Mouse (Mus musculus): ENCODE results near the gene Brd3. TPM values are rescaled to one million over a fixed set of nuclear protein-coding genes. Genes with fewer than 3 reads are reported as not detected.

The Brd3 gene
- polyA plus RNA-seq, 1 experiment from 2014 or later = 122 TPM

- H3K36me3 ChIP-seq (ENCODE audit: control insufficient read depth, insufficient read depth, low read length) = no peaks in the 10 kb centered on the region
- H3K9ac ChIP-seq (ENCODE audit: low read length) = no peak overlapping the region
- no peak overlapping the region for H3K4me3 ChIP-seq (ENCODE audit: low read depth, low read length)
- DNase-seq (ENCODE audit: low spot score) (no peak), ATAC-seq (replicated peaks; ENCODE audit: low FRiP score, low TSS enrichment, low read depth) (no peak)
- no peak overlapping the region for H3K4me2 ChIP-seq (ENCODE audit: low read length)
- no peaks in the 10 kb centered on the region for H3K27me3 ChIP-seq (replicated peaks; ENCODE audit: control insufficient read depth, insufficient read depth, low read length)
- H3K9me3 ChIP-seq (ENCODE audit: control insufficient read depth, low read length) = no peaks in the 10 kb centered on the region
- H3K27ac ChIP-seq (ENCODE audit: low read depth) = no peak overlapping the region
- peaks cover 6% of the 10 kb centered on the region for H3K4me1 ChIP-seq (replicated peaks; ENCODE audit: control insufficient read depth, insufficient read depth, low read length)
- WGBS = 14% methylated on average over 11 of the region's 11 CpGs
These were observed 69.2 kb downstream of the Brd3 start for GRCm38 (mm10) chr2:27438281-27438680.

- H3K27ac ChIP-seq (ENCODE audit: low read depth) = no peak overlapping the region
- ATAC-seq (replicated peaks; ENCODE audit: low FRiP score, low TSS enrichment, low read depth) (no peak), DNase-seq (ENCODE audit: low spot score) (no peak)
- H3K36me3 ChIP-seq (ENCODE audit: control insufficient read depth, insufficient read depth, low read length) = no peaks in the 10 kb centered on the region
- no peak overlapping the region for H3K4me2 ChIP-seq (ENCODE audit: low read length)
- H3K9ac ChIP-seq (ENCODE audit: low read length) = no peak overlapping the region
- 40% methylated on average over 1 of the region's 1 CpGs for WGBS
- H3K4me3 ChIP-seq (ENCODE audit: low read depth, low read length) = no peak overlapping the region
- H3K9me3 ChIP-seq (ENCODE audit: control insufficient read depth, low read length) = no peaks in the 10 kb centered on the region
- H3K27me3 ChIP-seq (replicated peaks; ENCODE audit: control insufficient read depth, insufficient read depth, low read length) = no peaks in the 10 kb centered on the region
- H3K4me1 ChIP-seq (replicated peaks; ENCODE audit: control insufficient read depth, insufficient read depth, low read length) = peaks cover 2% of the 10 kb centered on the region; the same call in 1 of the 2 replicates
These were observed 69.6 kb downstream of the Brd3 start for GRCm38 (mm10) chr2:27437876-27438275.

GRCm38 (mm10) chr2:27432599-27432998, 74.9 kb downstream of the Brd3 start:
- no peaks in the 10 kb centered on the region for H3K27me3 ChIP-seq (replicated peaks; ENCODE audit: control insufficient read depth, insufficient read depth, low read length)
- DNase-seq (ENCODE audit: low spot score) (no peak), ATAC-seq (replicated peaks; ENCODE audit: low FRiP score, low TSS enrichment, low read depth) (no peak)
- peaks cover 3% of the 10 kb centered on the region for H3K4me1 ChIP-seq (replicated peaks; ENCODE audit: control insufficient read depth, insufficient read depth, low read length)
- H3K4me2 ChIP-seq (ENCODE audit: low read length) = no peak overlapping the region
- H3K9ac ChIP-seq (ENCODE audit: low read length) = no peak overlapping the region
- no peaks in the 10 kb centered on the region for H3K9me3 ChIP-seq (ENCODE audit: control insufficient read depth, low read length)
- no peaks in the 10 kb centered on the region for H3K36me3 ChIP-seq (ENCODE audit: control insufficient read depth, insufficient read depth, low read length)
- no peak overlapping the region for H3K4me3 ChIP-seq (ENCODE audit: low read depth, low read length)
- no peak overlapping the region for H3K27ac ChIP-seq (ENCODE audit: low read depth)
- WGBS = 67% methylated on average over 2 of the region's 2 CpGs

GRCm38 (mm10) chr2:27430621-27431020, 76.8 kb downstream of the Brd3 start:
- Histone ChIP-seq H3K27ac (ENCODE audit: low read depth) (no peak overlapping the region), H3K9me3 (ENCODE audit: control insufficient read depth, low read length) (no peaks in the 10 kb centered on the region), H3K36me3 (ENCODE audit: control insufficient read depth, insufficient read depth, low read length) (no peaks in the 10 kb centered on the region), H3K4me3 (ENCODE audit: low read depth, low read length) (no peak overlapping the region), H3K4me1 (replicated peaks; ENCODE audit: control insufficient read depth, insufficient read depth, low read length) (peaks cover 9% of the 10 kb centered on the region), H3K4me2 (ENCODE audit: low read length) (no peak overlapping the region), H3K9ac (ENCODE audit: low read length) (no peak overlapping the region), H3K27me3 (replicated peaks; ENCODE audit: control insufficient read depth, insufficient read depth, low read length) (no peaks in the 10 kb centered on the region)
- ATAC-seq (replicated peaks; ENCODE audit: low FRiP score, low TSS enrichment, low read depth) = no peak
- 90% methylated on average over 7 of the region's 7 CpGs for WGBS
- DNase-seq (ENCODE audit: low spot score) = no peak

GRCm38 (mm10) chr2:27428071-27428470, 79.4 kb downstream of the Brd3 start:
- H3K27ac ChIP-seq (ENCODE audit: low read depth) = no peak overlapping the region
- no peak overlapping the region for H3K4me2 ChIP-seq (ENCODE audit: low read length)
- ATAC-seq (replicated peaks; ENCODE audit: low FRiP score, low TSS enrichment, low read depth) = no peak; the same call in 1 of the 2 replicates

GRCm38 (mm10) chr2:27426855-27427457, 80.5 kb downstream of the Brd3 start, which contains the start of gene Vav2:
Gene Vav2 (minus strand): TSS chr2:27427033.
- peak within 1 kb of the TSS; percentile 74 for H3K27ac ChIP-seq (ENCODE audit: low read depth)
- H3K9me3 ChIP-seq (ENCODE audit: control insufficient read depth, low read length) = no peaks in the 10 kb centered on the region
- H3K4me3 ChIP-seq (ENCODE audit: low read depth, low read length) = peak within 1 kb of the TSS; percentile 89
- H3K36me3 ChIP-seq (ENCODE audit: control insufficient read depth, insufficient read depth, low read length) = no peaks in the 10 kb centered on the region
- peaks cover 30% of the 10 kb centered on the region for H3K4me1 ChIP-seq (replicated peaks; ENCODE audit: control insufficient read depth, insufficient read depth, low read length)
- WGBS = under 1% methylated on average over 49 of the region's 58 CpGs
- H3K4me2 ChIP-seq (ENCODE audit: low read length) = peak within 1 kb of the TSS; percentile 97
- peak within 1 kb of the TSS; percentile 78 for H3K9ac ChIP-seq (ENCODE audit: low read length)
- ATAC-seq (replicated peaks; ENCODE audit: low FRiP score, low TSS enrichment, low read depth) = peak; percentile 91
- no peaks in the 10 kb centered on the region for H3K27me3 ChIP-seq (replicated peaks; ENCODE audit: control insufficient read depth, insufficient read depth, low read length)
- DNase-seq (ENCODE audit: low spot score) = peak; percentile 95

More at GRCm38 (mm10) chr2:27428071-27428470, 79.4 kb downstream of the Brd3 start:
- no peak overlapping the region for H3K4me3 ChIP-seq (ENCODE audit: low read depth, low read length)
- no peaks in the 10 kb centered on the region for H3K27me3 ChIP-seq (replicated peaks; ENCODE audit: control insufficient read depth, insufficient read depth, low read length)
- peak; percentile 92 for DNase-seq (ENCODE audit: low spot score)
- H3K9ac ChIP-seq (ENCODE audit: low read length) = no peak overlapping the region
- under 1% methylated on average over 4 of the region's 4 CpGs for WGBS
- no peaks in the 10 kb centered on the region for H3K36me3 ChIP-seq (ENCODE audit: control insufficient read depth, insufficient read depth, low read length)
- peaks cover 24% of the 10 kb centered on the region for H3K4me1 ChIP-seq (replicated peaks; ENCODE audit: control insufficient read depth, insufficient read depth, low read length)
- H3K9me3 ChIP-seq (ENCODE audit: control insufficient read depth, low read length) = no peaks in the 10 kb centered on the region

GRCm38 (mm10) chr2:27426406-27426854, 81.0 kb downstream of the Brd3 start:
- Histone ChIP-seq H3K9ac (ENCODE audit: low read length) (peak overlapping the region; percentile 78), H3K9me3 (ENCODE audit: control insufficient read depth, low read length) (no peaks in the 10 kb centered on the region), H3K4me3 (ENCODE audit: low read depth, low read length) (peak overlapping the region; percentile 89), H3K27me3 (replicated peaks; ENCODE audit: control insufficient read depth, insufficient read depth, low read length) (no peaks in the 10 kb centered on the region), H3K4me1 (replicated peaks; ENCODE audit: control insufficient read depth, insufficient read depth, low read length) (peaks cover 30% of the 10 kb centered on the region), H3K27ac (ENCODE audit: low read depth) (peak overlapping the region; percentile 74), H3K36me3 (ENCODE audit: control insufficient read depth, insufficient read depth, low read length) (no peaks in the 10 kb centered on the region), H3K4me2 (ENCODE audit: low read length) (peak overlapping the region; percentile 97)
- WGBS = under 1% methylated on average over 35 of the region's 64 CpGs
- DNase-seq (ENCODE audit: low spot score) (no peak), ATAC-seq (replicated peaks; ENCODE audit: low FRiP score, low TSS enrichment, low read depth) (peak; percentile 42)

- DNase-seq (ENCODE audit: low spot score) (peak; percentile 78), ATAC-seq (replicated peaks; ENCODE audit: low FRiP score, low TSS enrichment, low read depth) (peak; percentile 6; the same call in 1 of the 2 replicates)
- no peaks in the 10 kb centered on the region for H3K36me3 ChIP-seq (ENCODE audit: control insufficient read depth, insufficient read depth, low read length)
- peak overlapping the region; percentile 97 for H3K4me2 ChIP-seq (ENCODE audit: low read length)
- WGBS = under 1% methylated on average over 58 of the region's 60 CpGs
- no peaks in the 10 kb centered on the region for H3K27me3 ChIP-seq (replicated peaks; ENCODE audit: control insufficient read depth, insufficient read depth, low read length)
- peak overlapping the region; percentile 89 for H3K4me3 ChIP-seq (ENCODE audit: low read depth, low read length)
- H3K27ac ChIP-seq (ENCODE audit: low read depth) = peak overlapping the region; percentile 74
- no peaks in the 10 kb centered on the region for H3K9me3 ChIP-seq (ENCODE audit: control insufficient read depth, low read length)
- H3K4me1 ChIP-seq (replicated peaks; ENCODE audit: control insufficient read depth, insufficient read depth, low read length) = peaks cover 30% of the 10 kb centered on the region
- peak overlapping the region; percentile 78 for H3K9ac ChIP-seq (ENCODE audit: low read length)
These were observed 81.6 kb downstream of the Brd3 start for GRCm38 (mm10) chr2:27425751-27426405.

Data from intestine, embryonic 14.5 days (tissue).